ENCODE assay signal across 8 mouse cellular contexts in genomic region chr11:107469523-107470371, GRCm38 (mm10). TPM values are rescaled to one million over a fixed set of nuclear protein-coding genes. Genes with fewer than 3 reads are reported as not detected.
DNase-seq lines count a peak whose midpoint lies in the region; ATAC-seq lines count a peak whose summit lies in the region.

No protein-coding gene starts in this region.

- H3K9me3 ChIP-seq in hindbrain, embryonic 16.5 days (ENCODE audit: control insufficient read depth, low read length): no peaks in the 10 kb centered on the region

- peak overlapping the region; percentile 90 for H3K27ac ChIP-seq in hindbrain, embryonic 16.5 days (ENCODE audit: low read depth, low read length)

- H3K36me3 ChIP-seq in hindbrain, embryonic 16.5 days (ENCODE audit: control insufficient read depth, insufficient read depth, low read length): no peaks in the 10 kb centered on the region

- peak overlapping the region; percentile 92 for H3K9ac ChIP-seq in hindbrain, embryonic 16.5 days (ENCODE audit: low read depth, low read length)

- peak; percentile 71 for DNase-seq in Muller cell, postnatal 12 days (ENCODE audit: inconsistent ontology term)
- peak; percentile 83 to 84 for DNase-seq in cerebellum, postnatal 25 days
- peak; percentile 55 for DNase-seq in gastrocnemius, adult 18-20 months (ENCODE audit: low spot score)
- peak; percentile 38 to 56 for DNase-seq in left cerebral cortex, adult 18-20 months (ENCODE audit: low spot score in 2 of 2)
- DNase-seq in lung, postnatal 4 days: peak; percentile 70 to 73
- DNase-seq in right cerebral cortex, adult 18-20 months: peak; percentile 48
- DNase-seq in urinary bladder, adult 2 months (ENCODE audit: low spot score): peak; percentile 64

- H3K4me1 ChIP-seq in hindbrain, embryonic 16.5 days (ENCODE audit: control insufficient read depth, insufficient read depth, low read depth, low read length): peaks cover 16% of the 10 kb centered on the region

- peak overlapping the region; percentile 82 for H3K4me3 ChIP-seq in hindbrain, embryonic 16.5 days (ENCODE audit: low read length)

- H3K27me3 ChIP-seq in hindbrain, embryonic 16.5 days (replicated peaks; ENCODE audit: control insufficient read depth, insufficient read depth, low read length): no peaks in the 10 kb centered on the region

- WGBS in hindbrain, embryonic 16.5 days: under 1% methylated on average over 56 of the region's 59 CpGs

- H3K4me2 ChIP-seq in hindbrain, embryonic 16.5 days (ENCODE audit: low read length): peak overlapping the region; percentile 66

- ATAC-seq in hindbrain, embryonic 16.5 days: peak; percentile 64

RNA-seq across cellular contexts. Expression of gene Pitpnc1, which starts 0.8 kb away (rescaled TPM):
- total RNA-seq in gastrocnemius, adult 18-20 months (2021): 10 to 100 TPM; 73.8 to 93.7 TPM
- polyA plus RNA-seq in hindbrain, embryonic 16.5 days (2015; fragmentation: Nextera tagmentation; extraction: Ambion mirVana): 41.5 and 43.0 TPM in 2 replicates
- total RNA-seq in left cerebral cortex, adult 18-20 months (2021): 10 to 100 TPM; 48.5 to 51.7 TPM
- 9.1 TPM in 2 replicates for polyA plus RNA-seq in urinary bladder, adult 2 months (2012; rRNA removed)

RNA-seq across cellular contexts. Expression of gene Psmd12, which starts 9.5 kb away (rescaled TPM):
- 100 to 1,000 TPM; 101 to 110 TPM for total RNA-seq in gastrocnemius, adult 18-20 months (2021)
- polyA plus RNA-seq in hindbrain, embryonic 16.5 days (2015; fragmentation: Nextera tagmentation; extraction: Ambion mirVana): 149 and 157 TPM in 2 replicates
- 10 to 100 TPM; 74.1 to 75.1 TPM for total RNA-seq in left cerebral cortex, adult 18-20 months (2021)
- polyA plus RNA-seq in urinary bladder, adult 2 months (2012; rRNA removed): 69.8 and 80.2 TPM in 2 replicates

Comparison
In these comparisons a context has a peak if more than half of its experiments do, and no peak if none do; other contexts are left out.
1. Peak in every context shown above with its lines: DNase-seq, ATAC-seq, H3K4me3 ChIP-seq and H3K27ac ChIP-seq.